Mouse (Mus musculus): Measurements from ENCODE around the gene Otulinl. TPM values are rescaled to one million over a fixed set of nuclear protein-coding genes. Genes with fewer than 3 reads are reported as not detected.

The Otulinl gene
- polyA plus RNA-seq, 1 experiment from 2014 or later: 12.5 TPM

GRCm38 (mm10) chr15:27612533-27613221 lies 68.7 kb downstream of the Otulinl start:
- 55% methylated on average over 6 of the region's 6 CpGs for WGBS
- H3K4me3 ChIP-seq (replicated peaks): no peak overlapping the region
- H3K4me2 ChIP-seq: no peak overlapping the region
- peaks cover 37% of the 10 kb centered on the region for H3K36me3 ChIP-seq
- H3K27me3 ChIP-seq: no peaks in the 10 kb centered on the region
- no peak overlapping the region for H3K27ac ChIP-seq
- H3K9ac ChIP-seq (replicated peaks): no peak overlapping the region
- no peaks in the 10 kb centered on the region for H3K9me3 ChIP-seq
- H3K4me1 ChIP-seq (replicated peaks): peaks cover 14% of the 10 kb centered on the region
- no peak for ATAC-seq (ENCODE audit: insufficient number of reproducible peaks, insufficient read depth, low FRiP score, low TSS enrichment, low read depth)

DNA sequence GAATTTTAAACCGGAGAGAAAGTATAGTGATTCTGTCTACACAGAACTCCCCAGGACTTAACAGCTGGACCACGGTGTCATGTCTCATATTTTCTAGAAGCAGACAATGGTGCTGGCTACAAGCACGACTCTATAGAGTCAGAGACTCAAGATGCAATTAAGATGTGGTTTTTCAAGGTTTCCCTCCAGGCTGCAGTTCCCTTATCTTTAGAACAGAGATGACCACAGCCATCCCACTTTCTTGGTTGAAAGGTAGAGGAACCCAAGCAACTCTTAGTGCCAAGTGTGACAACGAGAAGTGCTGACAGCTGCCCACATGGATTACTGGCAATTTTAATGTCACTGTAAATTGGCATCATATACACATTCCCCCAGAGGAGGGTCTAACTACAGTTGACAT lies 71.8 kb downstream of the Otulinl start:
- H3K4me2 ChIP-seq: no peak overlapping the region
- H3K27me3 ChIP-seq: no peaks in the 10 kb centered on the region
- H3K36me3 ChIP-seq: peaks cover 40% of the 10 kb centered on the region

GRCm38 (mm10) chr15:27605252-27605651 lies 76.1 kb downstream of the Otulinl start:
- peaks cover 45% of the 10 kb centered on the region for H3K36me3 ChIP-seq
- H3K9ac ChIP-seq (replicated peaks): no peak overlapping the region
- 70% methylated on average over 3 of the region's 3 CpGs for WGBS
- H3K27ac ChIP-seq: no peak overlapping the region
- H3K9me3 ChIP-seq: no peaks in the 10 kb centered on the region
- no peak overlapping the region for H3K4me3 ChIP-seq (replicated peaks)
- no peaks in the 10 kb centered on the region for H3K27me3 ChIP-seq
- no peak overlapping the region for H3K4me2 ChIP-seq
- ATAC-seq (ENCODE audit: insufficient number of reproducible peaks, insufficient read depth, low FRiP score, low TSS enrichment, low read depth): no peak
- H3K4me1 ChIP-seq (replicated peaks): peaks cover 14% of the 10 kb centered on the region

More for the DNA sequence above, 71.8 kb downstream of the Otulinl start:
- Histone ChIP-seq H3K9ac (replicated peaks) (no peak overlapping the region), H3K4me1 (replicated peaks) (peaks cover 14% of the 10 kb centered on the region), H3K27ac (no peak overlapping the region), H3K4me3 (replicated peaks) (no peak overlapping the region), H3K9me3 (no peaks in the 10 kb centered on the region)
- no peak for ATAC-seq (ENCODE audit: insufficient number of reproducible peaks, insufficient read depth, low FRiP score, low TSS enrichment, low read depth)
- 57% methylated on average over 4 of the region's 4 CpGs for WGBS

Other genes starting within 250 kb of the Otulinl start
- gene Ank, start 214.9 kb downstream of the Otulinl start, polyA plus RNA-seq (2016; fragmentation: Nextera tagmentation; extraction: Ambion mirVana): 5.4 and 6.6 TPM in 2 replicates
- 35.1 and 36.8 TPM in 2 replicates for gene Otulin, start 50.9 kb downstream of the Otulinl start, polyA plus RNA-seq (2016; fragmentation: Nextera tagmentation; extraction: Ambion mirVana)

Measured in limb, embryonic 12.5 days (tissue).